Mouse (Mus musculus) embryonic facial prominence, embryonic 13.5 days (tissue): ENCODE measurements around the gene Wdr38. TPM values are rescaled to one million over a fixed set of nuclear protein-coding genes. Genes with fewer than 3 reads are reported as not detected.

ENCODE experiments used
- ATAC-seq: fragments of 200-750 bp; cut with Nextera tagmentation; 2 replicates; pipeline ENCODE4 v1.8.0; 2017; ENCODE audit warnings: low read depth; ENCODE audit not compliant: insufficient number of reproducible peaks, insufficient read depth, low FRiP score, low TSS enrichment
- H3K27ac ChIP-seq: fragments of 300-500 bp; sonication (generic); 2 replicates; pipeline ENCODE4 v1.5.1; 2015; ENCODE audit warnings: moderate library complexity, mild to moderate bottlenecking, inconsistent platforms
- H3K27me3 ChIP-seq: fragments of 300-500 bp; sonication (generic); 2 replicates; pipeline ENCODE4 v1.6.1; 2015; ENCODE audit warnings: mild to moderate bottlenecking, inconsistent platforms
- H3K36me3 ChIP-seq: fragments of 300-500 bp; sonication (generic); 2 replicates; pipeline ENCODE4 v1.6.1; 2015; ENCODE audit warnings: mild to moderate bottlenecking, inconsistent platforms
- H3K4me1 ChIP-seq: fragments of 300-500 bp; sonication (generic); 2 replicates; pipeline ENCODE4 v1.6.1; 2015; ENCODE audit warnings: inconsistent platforms
- H3K4me2 ChIP-seq: fragments of 300-500 bp; sonication (generic); 2 replicates; pipeline ENCODE4 v1.6.1; 2015; ENCODE audit warnings: moderate library complexity, mild to moderate bottlenecking, inconsistent platforms
- H3K4me3 ChIP-seq: fragments of 300-500 bp; sonication (generic); 2 replicates; pipeline ENCODE4 v1.5.1; 2015; ENCODE audit warnings: mild to moderate bottlenecking, inconsistent platforms
- H3K9ac ChIP-seq: fragments of 300-500 bp; sonication (generic); 2 replicates; pipeline ENCODE4 v1.6.1; 2015; ENCODE audit warnings: mild to moderate bottlenecking, inconsistent platforms
- H3K9me3 ChIP-seq: fragments of 300-500 bp; sonication (generic); 2 replicates; pipeline ENCODE4 v1.6.1; 2016; ENCODE audit warnings: inconsistent platforms
- WGBS: fragments of 180-500 bp; shearing (Covaris S2); methylation state at CpG from one replicate; pipeline ENCODE4 v1.1.7; 2015; ENCODE audit warnings: mixed read lengths; 5-methylcytosine and 5-hydroxymethylcytosine counted together
- polyA plus RNA-seq: library from polyadenylated mRNA; unstranded; fragments of >200 nt; fragmentation: Nextera tagmentation; extraction: Ambion mirVana; gene quantifications from 2 replicates; pipeline ENCODE4 v1.2.1, GENCODE M21; 2015

Wdr38 gene
- polyA plus RNA-seq = 2.0 and 2.2 TPM in 2 replicates

- H3K27ac ChIP-seq = no peak within 1 kb of the TSS
- H3K9ac ChIP-seq = peak within 1 kb of the TSS; percentile 68
- peak within 1 kb of the TSS; percentile 48 for H3K4me3 ChIP-seq
- 15% methylated on average over 33 of the region's 33 CpGs for WGBS
- no peaks in the 10 kb centered on the region for H3K9me3 ChIP-seq
- H3K36me3 ChIP-seq = peaks cover 32% of the 10 kb centered on the region
- peaks cover 12% of the 10 kb centered on the region for H3K4me1 ChIP-seq
- H3K4me2 ChIP-seq = peak within 1 kb of the TSS; percentile 65
- ATAC-seq = peak; percentile 86
- H3K27me3 ChIP-seq = no peaks in the 10 kb centered on the region
These were observed at the start of gene Wdr38 for GRCm38 (mm10) chr2:38997386-38998374. Gene Wdr38, plus strand, starts transcription at chr2:38997476.

DNA sequence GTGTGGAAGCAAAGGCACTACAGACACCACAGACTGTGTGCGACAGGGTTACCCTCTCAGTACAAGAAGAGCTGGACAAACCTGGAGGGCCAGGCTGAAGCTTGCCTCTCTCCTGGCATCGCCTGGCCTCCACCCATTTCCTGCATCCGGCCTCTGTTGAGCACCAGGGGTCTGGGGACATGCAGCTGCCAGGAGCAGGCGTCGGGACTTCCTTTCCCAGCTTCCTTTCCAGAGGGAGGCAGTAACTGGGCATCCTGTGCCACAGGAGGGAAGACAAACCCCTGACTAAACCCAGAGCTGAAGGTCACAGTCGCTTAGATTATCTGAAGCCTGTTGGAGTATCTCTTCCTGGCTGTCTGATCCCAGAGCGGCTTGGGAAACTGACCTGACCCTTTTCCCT is 49.7 kb upstream of the Wdr38 start:
- Histone ChIP-seq H3K36me3 (peaks cover 13% of the 10 kb centered on the region; the same call in 1 of the 2 replicates), H3K4me3 (no peak overlapping the region), H3K4me2 (no peak overlapping the region), H3K4me1 (no peaks in the 10 kb centered on the region), H3K9me3 (no peaks in the 10 kb centered on the region), H3K27me3 (no peaks in the 10 kb centered on the region), H3K9ac (no peak overlapping the region), H3K27ac (no peak overlapping the region)
- no peak for ATAC-seq
- 66% methylated on average over 7 of the region's 7 CpGs for WGBS

DNA sequence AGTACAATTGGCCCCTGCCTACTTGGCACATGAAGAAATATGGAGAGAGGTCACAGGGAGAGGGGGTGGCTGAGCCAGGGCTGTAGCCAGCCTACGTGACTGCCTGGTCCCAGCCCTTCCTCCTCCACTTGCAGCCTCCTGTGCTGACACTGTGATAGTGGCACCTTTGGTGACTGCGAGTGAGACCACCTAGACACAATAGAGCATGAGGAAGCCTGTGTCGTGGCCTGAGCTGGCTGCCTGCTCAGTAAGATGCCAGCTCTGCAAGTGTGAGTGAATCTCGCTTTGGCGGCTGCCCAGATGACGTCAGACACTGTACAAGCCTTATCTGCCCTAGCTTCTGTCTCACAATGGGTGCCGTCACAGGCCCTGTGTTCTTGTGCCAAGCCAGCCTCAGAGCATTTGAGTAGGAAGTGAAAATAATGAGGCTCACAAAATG is 47.0 kb upstream of the Wdr38 start:
- Histone ChIP-seq H3K9me3 (no peaks in the 10 kb centered on the region), H3K36me3 (peaks cover 13% of the 10 kb centered on the region; the same call in 1 of the 2 replicates), H3K4me2 (no peak overlapping the region), H3K27ac (no peak overlapping the region), H3K4me3 (no peak overlapping the region), H3K4me1 (no peaks in the 10 kb centered on the region), H3K27me3 (no peaks in the 10 kb centered on the region), H3K9ac (no peak overlapping the region)
- 0 out of 2 replicates have a peak, but pooled peaks have one; percentile 53 for ATAC-seq
- 76% methylated on average over 7 of the region's 7 CpGs for WGBS

GRCm38 (mm10) chr2:38953152-38953883 is 44.0 kb upstream of the Wdr38 start:
- no peak overlapping the region for H3K27ac ChIP-seq
- no peaks in the 10 kb centered on the region for H3K4me1 ChIP-seq
- H3K9me3 ChIP-seq = no peaks in the 10 kb centered on the region
- ATAC-seq = no peak
- 59% methylated on average over 5 of the region's 5 CpGs for WGBS
- H3K4me2 ChIP-seq = no peak overlapping the region
- no peaks in the 10 kb centered on the region for H3K27me3 ChIP-seq
- H3K36me3 ChIP-seq = 0 out of 2 replicates have a peak, but pooled peaks cover 16% of the 10 kb centered on the region
- no peak overlapping the region for H3K9ac ChIP-seq
- no peak overlapping the region for H3K4me3 ChIP-seq

GRCm38 (mm10) chr2:38956062-38956461 is 41.2 kb upstream of the Wdr38 start:
- H3K27me3 ChIP-seq = no peaks in the 10 kb centered on the region
- H3K4me1 ChIP-seq = no peaks in the 10 kb centered on the region
- 0 out of 2 replicates have a peak, but pooled peaks cover 18% of the 10 kb centered on the region for H3K36me3 ChIP-seq
- H3K4me2 ChIP-seq = no peak overlapping the region
- H3K27ac ChIP-seq = no peak overlapping the region
- no peak for ATAC-seq
- H3K9me3 ChIP-seq = no peaks in the 10 kb centered on the region
- H3K9ac ChIP-seq = no peak overlapping the region
- no peak overlapping the region for H3K4me3 ChIP-seq
- 67% methylated on average over 2 of the region's 2 CpGs for WGBS

GRCm38 (mm10) chr2:38957671-38958223 is 39.5 kb upstream of the Wdr38 start:
- H3K27ac ChIP-seq = no peak overlapping the region
- H3K4me3 ChIP-seq = no peak overlapping the region
- 0 out of 2 replicates have a peak, but pooled peaks cover 12% of the 10 kb centered on the region for H3K36me3 ChIP-seq
- no peaks in the 10 kb centered on the region for H3K4me1 ChIP-seq
- WGBS = 83% methylated on average over 5 of the region's 5 CpGs
- no peak for ATAC-seq
- no peaks in the 10 kb centered on the region for H3K27me3 ChIP-seq
- H3K4me2 ChIP-seq = no peak overlapping the region
- H3K9me3 ChIP-seq = no peaks in the 10 kb centered on the region
- H3K9ac ChIP-seq = no peak overlapping the region

DNA sequence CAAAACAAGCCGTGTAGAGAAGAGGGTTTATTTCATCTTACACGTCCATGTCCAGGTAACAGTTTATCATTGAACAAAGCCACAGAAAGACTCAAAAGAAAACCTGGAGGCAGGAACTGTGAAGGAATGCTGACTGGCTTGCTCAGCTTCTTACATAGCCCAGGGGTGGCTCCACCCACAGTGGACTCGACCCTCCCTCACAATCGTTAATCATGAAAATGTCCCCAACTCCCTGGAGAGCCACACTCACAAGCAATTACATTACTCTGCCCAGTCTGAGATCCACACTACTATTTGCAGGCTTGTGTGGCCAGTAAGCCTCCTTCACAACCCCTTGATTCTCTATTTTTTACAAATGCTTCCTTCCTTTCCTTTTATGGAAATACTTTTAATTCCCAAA is 33.1 kb upstream of the Wdr38 start:
- Histone ChIP-seq H3K9ac (no peak overlapping the region), H3K4me3 (no peak overlapping the region), H3K27ac (no peak overlapping the region), H3K27me3 (no peaks in the 10 kb centered on the region), H3K9me3 (no peaks in the 10 kb centered on the region), H3K36me3 (0 out of 2 replicates have a peak, but pooled peaks cover 5% of the 10 kb centered on the region), H3K4me2 (no peak overlapping the region), H3K4me1 (no peaks in the 10 kb centered on the region; the same call in 1 of the 2 replicates)
- 24% methylated on average over 4 of the region's 4 CpGs for WGBS
- no peak for ATAC-seq

DNA sequence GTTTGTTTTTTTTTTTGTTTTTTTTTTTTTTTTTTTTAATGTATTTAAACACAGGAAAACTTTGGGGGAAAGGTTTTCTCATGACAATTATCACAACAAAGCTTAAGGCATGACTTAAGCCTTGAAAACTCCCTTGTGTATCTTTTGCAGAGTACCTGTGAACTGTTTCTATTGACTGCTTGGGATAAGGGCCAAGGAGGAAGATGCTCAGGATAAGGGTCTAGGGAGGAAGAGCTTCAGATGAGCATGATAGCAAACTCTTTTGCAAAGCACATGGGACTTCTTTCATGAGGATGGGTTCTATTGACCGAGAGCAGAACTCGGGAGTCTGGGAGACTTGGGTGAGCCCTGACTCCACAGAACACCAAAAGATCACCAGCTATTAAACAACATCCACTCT is 27.6 kb upstream of the Wdr38 start:
- H3K27ac ChIP-seq = no peak overlapping the region
- H3K4me2 ChIP-seq = no peak overlapping the region
- WGBS = 88% methylated on average over 2 of the region's 2 CpGs
- no peak for ATAC-seq
- H3K9me3 ChIP-seq = no peaks in the 10 kb centered on the region
- H3K27me3 ChIP-seq = no peaks in the 10 kb centered on the region
- no peak overlapping the region for H3K4me3 ChIP-seq
- H3K9ac ChIP-seq = no peak overlapping the region
- no peaks in the 10 kb centered on the region for H3K36me3 ChIP-seq
- H3K4me1 ChIP-seq = no peaks in the 10 kb centered on the region

DNA sequence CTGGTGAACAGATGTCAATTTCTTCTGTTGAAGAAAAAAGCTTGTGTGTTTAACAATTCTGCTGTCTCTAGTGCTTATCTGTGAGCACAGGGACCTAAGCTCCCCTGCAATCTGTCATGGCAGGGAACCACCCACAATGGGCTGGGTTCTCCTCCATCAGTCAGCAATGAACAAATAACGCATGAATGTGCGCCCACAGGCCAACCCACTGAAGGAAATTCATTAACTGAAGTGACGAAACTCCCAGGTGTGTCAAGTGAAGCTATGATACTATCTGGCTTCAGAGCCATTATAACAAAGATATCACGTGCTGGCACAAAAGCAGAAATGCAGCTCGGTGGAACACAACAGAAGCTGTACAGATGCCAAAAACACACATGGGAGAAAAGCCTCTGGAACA is 27.2 kb upstream of the Wdr38 start:
- Histone ChIP-seq H3K4me1 (no peaks in the 10 kb centered on the region), H3K9me3 (no peaks in the 10 kb centered on the region), H3K9ac (no peak overlapping the region), H3K27me3 (no peaks in the 10 kb centered on the region), H3K4me3 (no peak overlapping the region), H3K36me3 (no peaks in the 10 kb centered on the region), H3K4me2 (no peak overlapping the region), H3K27ac (no peak overlapping the region)
- whole genome bisulfite sequencing = 80% methylated on average over 5 of the region's 5 CpGs
- no peak for ATAC-seq

DNA sequence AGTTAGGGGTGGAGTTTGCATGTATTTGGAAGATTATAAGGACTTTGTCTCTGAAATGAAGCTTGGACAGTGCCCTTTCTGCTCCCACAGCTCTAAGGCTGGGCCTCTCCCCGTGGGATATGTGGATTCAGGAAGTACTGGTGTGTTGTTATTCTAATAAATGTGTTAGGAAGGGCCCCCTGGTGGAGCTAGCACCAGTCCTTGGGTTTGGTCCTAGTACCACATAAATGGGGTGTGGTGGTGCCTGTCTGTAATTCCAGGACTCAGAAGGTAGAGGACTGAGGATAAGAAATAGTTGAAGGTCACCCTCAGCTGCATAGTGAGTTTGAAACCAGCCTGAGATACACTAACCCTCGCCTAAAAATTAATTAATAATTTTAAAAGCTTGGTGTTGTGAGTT is 24.1 kb upstream of the Wdr38 start:
- Histone ChIP-seq H3K4me2 (no peak overlapping the region), H3K9me3 (no peaks in the 10 kb centered on the region), H3K4me3 (no peak overlapping the region), H3K9ac (no peak overlapping the region), H3K4me1 (no peaks in the 10 kb centered on the region), H3K27ac (no peak overlapping the region), H3K36me3 (no peaks in the 10 kb centered on the region), H3K27me3 (no peaks in the 10 kb centered on the region)
- WGBS = 51% methylated on average over 2 of the region's 2 CpGs
- ATAC-seq = no peak

DNA sequence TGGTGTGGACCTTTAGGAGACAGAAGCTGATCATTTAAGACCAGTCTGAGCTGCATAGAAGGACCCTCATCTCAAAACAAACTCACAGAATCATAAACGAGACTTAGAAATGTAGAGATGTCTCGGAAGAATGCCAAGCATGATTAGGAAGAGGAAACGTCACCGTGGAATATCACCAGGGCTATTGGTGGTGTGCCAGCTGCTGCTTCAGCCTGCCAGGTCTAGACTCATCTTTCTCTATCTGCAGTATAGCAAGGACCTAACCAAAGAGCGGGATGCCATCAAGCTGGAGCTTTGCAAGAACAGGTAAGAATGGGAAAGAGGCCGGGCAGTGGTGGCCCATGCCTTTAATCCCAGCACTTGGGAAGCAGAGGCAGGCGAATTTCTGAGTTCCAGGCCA is 23.6 kb upstream of the Wdr38 start:
- WGBS = 80% methylated on average over 7 of the region's 7 CpGs
- H3K27ac ChIP-seq = no peak overlapping the region
- ATAC-seq = no peak

More for the DNA sequence above, 23.6 kb upstream of the Wdr38 start:
- H3K4me1 ChIP-seq = no peaks in the 10 kb centered on the region
- no peak overlapping the region for H3K9ac ChIP-seq
- no peak overlapping the region for H3K4me3 ChIP-seq
- H3K36me3 ChIP-seq = no peaks in the 10 kb centered on the region
- H3K4me2 ChIP-seq = no peak overlapping the region
- no peaks in the 10 kb centered on the region for H3K9me3 ChIP-seq
- H3K27me3 ChIP-seq = no peaks in the 10 kb centered on the region
